Mouse (Mus musculus): ENCODE measurements at regions not wholly inside any gene's neighbourhood (a gene's known extent, or its start where the extent isn't known, plus 50 kb on each side); places are given as distances from the start of the nearest gene placed in this dataset.

DNA sequence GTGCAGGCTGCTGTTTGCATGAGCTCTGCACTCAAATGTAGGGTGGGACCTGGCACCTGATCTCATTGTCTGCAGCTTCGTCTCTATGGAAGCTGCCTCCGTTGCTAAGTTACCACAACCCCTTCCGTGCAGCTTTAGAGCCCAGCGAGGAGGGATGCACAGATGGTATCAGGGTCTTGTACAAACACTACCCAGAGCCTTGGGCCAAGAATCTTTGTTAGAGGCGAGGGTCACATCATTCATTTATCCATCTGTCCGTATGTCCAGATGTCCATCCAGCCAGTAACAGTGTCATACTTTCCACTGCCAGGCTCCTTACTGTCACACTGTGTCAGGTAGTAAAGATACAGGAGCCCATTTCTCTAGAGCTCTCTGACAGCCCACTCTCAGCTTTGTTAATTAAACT, 251.3 kb upstream of the Nxpe4 start:
- no peak for TF ChIP-seq CTCF (IDR thresholded peaks at IDR 0.05)
- no peak for TF ChIP-seq EP300 (IDR thresholded peaks at IDR 0.05)
